Mouse (Mus musculus) stomach, postnatal 0 days (tissue): ENCODE measurements around the gene Ubald2.

ENCODE experiments used
- CTCF ChIP-seq: IDR thresholded peaks from 2 replicates; pipeline ENCODE4 v1.5.1; 2016; ENCODE audit warnings: antibody characterized with exemption, low read depth, mild to moderate bottlenecking, moderate library complexity
- EP300 ChIP-seq: optimal IDR thresholded peaks from 2 replicates; pipeline ENCODE3; 2016; ENCODE audit warnings: antibody characterized with exemption

GRCm38 (mm10) chr11:116431428-116432077 lies 2.3 kb upstream of the Ubald2 start:
- TF ChIP-seq CTCF: no peak
- no peak for TF ChIP-seq EP300
